Mouse (Mus musculus) spleen, adult 2 months (tissue): ENCODE measurements around the gene Slc25a44. TPM values are rescaled to one million over a fixed set of nuclear protein-coding genes. Genes with fewer than 3 reads are reported as not detected.

Source experiments
- DNase-seq, 2 experiments: peaks; one replicate each; pipeline versions ENCODE4 v3.0.0 to v3.0.0-alpha.2; 2012 to 2021; ENCODE audit warnings: low spot score in 2 of 2, low read depth in 1 of 2
- H3K27ac ChIP-seq: fragments of 200-500 bp; 2 replicates; pipeline ENCODE4 v1.5.1; 2012; ENCODE audit warnings: low read length, inconsistent platforms; ENCODE audit not compliant: insufficient read depth
- H3K27me3 ChIP-seq: fragments of 200-500 bp; 2 replicates; pipeline ENCODE4 v1.6.1; 2012; ENCODE audit warnings: mild to moderate bottlenecking, moderate library complexity, low read length, inconsistent platforms; ENCODE audit not compliant: control insufficient read depth, insufficient read depth
- H3K36me3 ChIP-seq: fragments of 200-500 bp; 2 replicates; pipeline ENCODE4 v1.6.1; 2012; ENCODE audit warnings: mild to moderate bottlenecking, low read length, inconsistent platforms; ENCODE audit not compliant: control insufficient read depth, insufficient read depth
- H3K4me1 ChIP-seq: fragments of 200-500 bp; 2 replicates; pipeline ENCODE4 v1.6.1; 2011; ENCODE audit warnings: inconsistent platforms; ENCODE audit not compliant: control insufficient read depth, insufficient read depth, insufficient read length
- H3K4me3 ChIP-seq: fragments of 200-500 bp; 2 replicates; pipeline ENCODE4 v1.5.1; 2011; ENCODE audit warnings: mild to moderate bottlenecking, inconsistent platforms; ENCODE audit not compliant: insufficient read depth, insufficient read length; ENCODE audit errors: extremely low read depth
- CTCF ChIP-seq: fragments of 200-500 bp; IDR thresholded peaks from 2 replicates; pipeline ENCODE4 v1.5.1; 2011; ENCODE audit warnings: mild to moderate bottlenecking, inconsistent platforms; ENCODE audit not compliant: insufficient read depth, insufficient read length, insufficient replicate concordance; ENCODE audit errors: extremely low read depth
- POLR2A ChIP-seq: fragments of 200-500 bp; IDR thresholded peaks from 2 replicates; pipeline ENCODE4 v1.6.1; 2011; ENCODE audit warnings: low read depth, low read length, inconsistent platforms
- WGBS: fragments of 180-500 bp; shearing (Covaris S2); methylation state at CpG from one replicate; pipeline ENCODE4 v1.1.7; 2018; 5-methylcytosine and 5-hydroxymethylcytosine counted together
- polyA plus RNA-seq: library from polyadenylated mRNA; depleted of rRNA; stranded (reverse); fragments of >200 nt; gene quantifications from 2 replicates; pipeline ENCODE4 v1.2.3, GENCODE M21; 2012

Slc25a44 gene
- polyA plus RNA-seq, 1 experiment = 13.9 TPM

GRCm38 (mm10) chr3:88412636-88413035 lies 12.3 kb downstream of the Slc25a44 start:
- TF ChIP-seq CTCF (no peak), POLR2A (no peak)
- no peak for DNase-seq
- 88% methylated on average over 11 of the region's 11 CpGs for WGBS
- no peak overlapping the region for H3K27ac ChIP-seq
- peaks cover 1% of the 10 kb centered on the region; the same call in 1 of the 2 replicates for H3K4me1 ChIP-seq
- no peaks in the 10 kb centered on the region for H3K27me3 ChIP-seq
- no peak overlapping the region for H3K4me3 ChIP-seq
- H3K36me3 ChIP-seq = peaks cover 15% of the 10 kb centered on the region

GRCm38 (mm10) chr3:88411681-88412080 lies 13.3 kb downstream of the Slc25a44 start:
- 89% methylated on average over 4 of the region's 4 CpGs for WGBS
- DNase-seq = no peak
- Histone ChIP-seq H3K4me3 (no peak overlapping the region), H3K4me1 (peaks cover 1% of the 10 kb centered on the region; the same call in 1 of the 2 replicates), H3K27me3 (no peaks in the 10 kb centered on the region), H3K27ac (0 out of 2 replicates have a peak overlapping the region, but pooled peaks have one; percentile 10), H3K36me3 (peaks cover 12% of the 10 kb centered on the region)
- TF ChIP-seq POLR2A (no peak), CTCF (no peak)

- 40% methylated on average over 7 of the region's 7 CpGs for WGBS
- peaks cover 1% of the 10 kb centered on the region; the same call in 1 of the 2 replicates for H3K4me1 ChIP-seq
- no peaks in the 10 kb centered on the region for H3K27me3 ChIP-seq
- no peak for DNase-seq
- no peak for TF ChIP-seq CTCF
- no peak for TF ChIP-seq POLR2A
- H3K27ac ChIP-seq = peak overlapping the region; percentile 47
- H3K36me3 ChIP-seq = peaks cover 4% of the 10 kb centered on the region
- H3K4me3 ChIP-seq = peak overlapping the region; percentile 90; the same call in 1 of the 2 replicates
Measured at GRCm38 (mm10) chr3:88410645-88411031, 14.3 kb downstream of the Slc25a44 start.

GRCm38 (mm10) chr3:88409741-88410644 lies 14.9 kb downstream of the Slc25a44 start, which contains the start of gene Pmf1:
Gene Pmf1 (minus strand): TSS chr3:88410331.
- Histone ChIP-seq H3K4me1 (peaks cover 1% of the 10 kb centered on the region; the same call in 1 of the 2 replicates), H3K4me3 (peak within 1 kb of the TSS; percentile 90)
- under 1% methylated on average over 53 of the region's 54 CpGs for WGBS

GRCm38 (mm10) chr3:88408953-88409352 lies 16.0 kb downstream of the Slc25a44 start:
- TF ChIP-seq POLR2A = no peak
- no peak for TF ChIP-seq CTCF
- whole genome bisulfite sequencing = 58% methylated on average over 5 of the region's 5 CpGs
- Histone ChIP-seq H3K4me3 (0 out of 2 replicates have a peak overlapping the region, but pooled peaks have one; percentile 14), H3K27me3 (no peaks in the 10 kb centered on the region), H3K36me3 (peaks cover 2% of the 10 kb centered on the region), H3K4me1 (peaks cover 1% of the 10 kb centered on the region; the same call in 1 of the 2 replicates), H3K27ac (no peak overlapping the region)
- no peak for DNase-seq

More at GRCm38 (mm10) chr3:88409741-88410644, 14.9 kb downstream of the Slc25a44 start, which contains the start of gene Pmf1:
- H3K27me3 ChIP-seq = no peaks in the 10 kb centered on the region
- peak; percentile 86 to 93 for DNase-seq
- TF ChIP-seq POLR2A (peak; percentile 87), CTCF (no peak)
- peak within 1 kb of the TSS; percentile 98 for H3K27ac ChIP-seq
- H3K36me3 ChIP-seq = peaks cover 2% of the 10 kb centered on the region

GRCm38 (mm10) chr3:88407529-88407928 lies 17.4 kb downstream of the Slc25a44 start:
- H3K27ac ChIP-seq = no peak overlapping the region
- 82% methylated on average over 7 of the region's 7 CpGs for WGBS
- no peak overlapping the region for H3K4me3 ChIP-seq
- TF ChIP-seq CTCF = no peak
- TF ChIP-seq POLR2A = no peak
- no peak for DNase-seq
- peaks cover 2% of the 10 kb centered on the region; the same call in 1 of the 2 replicates for H3K4me1 ChIP-seq
- H3K27me3 ChIP-seq = no peaks in the 10 kb centered on the region
- H3K36me3 ChIP-seq = no peaks in the 10 kb centered on the region; the same call in 1 of the 2 replicates

- WGBS = 1% methylated on average over 2 of the region's 2 CpGs
- Histone ChIP-seq H3K27ac (no peak overlapping the region), H3K27me3 (no peaks in the 10 kb centered on the region), H3K4me3 (no peak overlapping the region), H3K36me3 (no peaks in the 10 kb centered on the region), H3K4me1 (peaks cover 5% of the 10 kb centered on the region; the same call in 1 of the 2 replicates)
- peak; percentile 52 to 72 for DNase-seq
- TF ChIP-seq POLR2A = no peak
- TF ChIP-seq CTCF = peak; percentile 78; the same call in 1 of the 2 replicates
Measured at GRCm38 (mm10) chr3:88407090-88407489, 17.8 kb downstream of the Slc25a44 start.
